Mouse (Mus musculus): Measurements from ENCODE around the gene Upk2.
"Not testable (repeated sequence)": the region's sequence is repeated elsewhere in the genome, so short reads cannot be mapped to it uniquely, and the experiment has no call there.

Gene Upk2

DNA sequence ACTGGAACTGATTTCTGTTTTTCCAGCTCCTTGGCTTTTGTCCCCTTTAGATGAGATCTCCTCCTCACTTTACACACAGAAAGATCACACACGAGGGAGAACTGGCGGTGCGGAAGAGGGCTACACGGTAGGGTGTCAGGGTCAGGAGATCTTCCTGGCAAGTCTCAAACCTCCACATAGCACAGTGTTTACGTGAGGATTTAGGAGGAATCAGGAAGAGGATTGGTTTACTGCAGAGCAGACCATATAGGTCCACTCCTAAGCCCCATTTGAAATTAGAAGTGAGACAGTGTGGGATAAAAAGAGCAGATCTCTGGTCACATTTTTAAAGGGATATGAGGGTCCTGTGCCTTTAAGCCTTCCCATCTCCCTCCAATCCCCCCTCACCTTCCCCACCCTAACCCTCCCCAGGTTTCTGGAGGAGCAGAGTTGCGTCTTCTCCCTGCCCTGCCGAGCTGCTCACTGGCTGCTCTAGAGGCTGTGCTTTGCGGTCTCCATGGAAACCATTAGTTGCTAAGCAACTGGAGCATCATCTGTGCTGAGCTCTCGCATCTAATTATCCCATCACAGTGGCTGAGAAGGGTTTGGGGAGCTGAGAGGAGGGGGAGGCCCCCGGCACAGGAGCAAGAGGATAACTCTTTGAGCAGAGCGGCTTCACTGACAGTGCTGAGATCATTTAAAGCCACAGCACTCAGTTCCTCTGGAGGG lies 2.4 kb upstream of the Upk2 start:
- peak; percentile 37 for DNase-seq

DNA sequence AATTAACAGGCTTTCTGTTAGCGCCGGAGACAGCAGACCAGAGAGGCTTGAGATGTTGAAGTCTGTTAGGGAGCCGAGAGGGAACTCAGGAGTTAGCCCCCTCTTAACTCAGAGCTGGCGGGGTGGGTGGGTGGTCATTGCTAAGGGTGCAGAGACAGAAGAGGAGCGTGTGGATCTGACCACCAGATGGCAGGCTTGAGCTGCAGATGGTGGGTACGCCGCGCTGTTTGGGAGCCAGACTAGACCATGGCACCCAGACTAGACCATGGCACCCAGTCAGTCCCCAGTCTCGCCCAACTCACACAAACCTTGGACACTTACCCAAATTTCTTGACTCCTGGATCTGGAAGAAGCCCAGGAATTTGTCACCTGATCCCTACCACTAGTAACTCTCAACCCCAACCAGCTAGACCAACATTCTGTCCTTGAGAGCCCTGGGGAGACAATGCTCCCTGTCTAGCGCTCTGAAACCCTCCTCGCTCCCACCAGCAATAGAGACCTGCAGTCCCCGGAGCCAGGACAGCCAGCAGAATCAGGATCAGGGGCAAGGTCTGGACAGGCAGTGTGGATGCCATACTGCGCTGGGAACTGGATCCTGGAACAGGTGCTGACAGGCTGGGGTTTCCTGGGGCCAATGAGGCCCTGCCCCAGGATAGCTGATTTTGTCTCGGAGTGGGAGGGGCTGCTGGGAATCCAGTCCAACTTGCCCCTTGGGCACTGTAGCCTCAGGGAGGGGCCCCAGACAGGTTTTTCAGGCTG lies 465 bp downstream of the Upk2 start:
- peak; percentile 70 for DNase-seq

DNA sequence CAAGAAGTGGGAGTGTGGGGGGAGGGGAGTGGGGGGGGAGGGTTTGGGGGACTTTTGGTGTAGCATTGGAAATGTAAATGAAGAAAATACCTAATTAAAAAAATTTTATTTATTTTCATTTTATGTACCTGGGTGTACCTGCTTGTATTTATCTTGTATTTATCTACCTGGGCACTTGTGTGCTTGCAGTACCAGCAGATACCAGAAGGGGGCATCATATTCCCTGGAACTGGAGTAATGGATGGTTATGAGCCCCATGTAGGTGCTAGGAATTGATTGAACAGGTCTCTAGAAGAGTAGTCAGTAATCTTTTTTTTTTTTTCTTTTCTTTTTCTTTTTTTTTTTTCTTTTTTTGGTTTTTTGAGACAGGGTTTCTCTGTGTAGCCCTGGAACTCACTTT lies 4.4 kb downstream of the Upk2 start:
- DNase-seq: no peak

GRCm38 (mm10) chr9:44444402-44445025 lies 10.3 kb downstream of the Upk2 start:
- DNase-seq: not testable (repeated sequence)

- no peak for DNase-seq
Measured at GRCm38 (mm10) chr9:44440961-44441360, 13.8 kb downstream of the Upk2 start, which contains the start of gene Foxr1. Gene Foxr1, minus strand, starts transcription at chr9:44441136.

DNA sequence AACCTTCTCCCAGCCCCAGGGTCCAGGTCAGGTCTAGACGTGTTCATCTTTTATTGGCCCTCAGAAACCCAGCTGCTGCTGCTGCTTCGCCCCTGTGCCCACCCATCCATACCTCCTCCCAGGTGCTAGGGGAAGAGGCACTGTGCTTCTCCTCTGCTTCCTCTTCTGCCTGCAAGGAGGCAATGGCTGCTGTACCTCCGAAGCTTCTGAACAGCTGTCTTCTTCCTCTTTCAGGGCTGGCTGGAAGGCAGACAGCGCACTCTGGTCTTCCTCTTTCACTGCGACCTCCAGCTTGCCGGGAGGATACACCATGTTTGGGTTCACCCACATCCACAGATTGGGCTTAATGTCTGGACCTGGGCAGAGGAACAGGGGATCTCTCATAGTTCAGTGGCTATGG lies 19.0 kb downstream of the Upk2 start:
- DNase-seq: no peak

GRCm38 (mm10) chr9:44432577-44433185 lies 22.1 kb downstream of the Upk2 start:
- no peak for DNase-seq

GRCm38 (mm10) chr9:44423576-44423975 lies 31.2 kb downstream of the Upk2 start:
- DNase-seq: no peak

DNA sequence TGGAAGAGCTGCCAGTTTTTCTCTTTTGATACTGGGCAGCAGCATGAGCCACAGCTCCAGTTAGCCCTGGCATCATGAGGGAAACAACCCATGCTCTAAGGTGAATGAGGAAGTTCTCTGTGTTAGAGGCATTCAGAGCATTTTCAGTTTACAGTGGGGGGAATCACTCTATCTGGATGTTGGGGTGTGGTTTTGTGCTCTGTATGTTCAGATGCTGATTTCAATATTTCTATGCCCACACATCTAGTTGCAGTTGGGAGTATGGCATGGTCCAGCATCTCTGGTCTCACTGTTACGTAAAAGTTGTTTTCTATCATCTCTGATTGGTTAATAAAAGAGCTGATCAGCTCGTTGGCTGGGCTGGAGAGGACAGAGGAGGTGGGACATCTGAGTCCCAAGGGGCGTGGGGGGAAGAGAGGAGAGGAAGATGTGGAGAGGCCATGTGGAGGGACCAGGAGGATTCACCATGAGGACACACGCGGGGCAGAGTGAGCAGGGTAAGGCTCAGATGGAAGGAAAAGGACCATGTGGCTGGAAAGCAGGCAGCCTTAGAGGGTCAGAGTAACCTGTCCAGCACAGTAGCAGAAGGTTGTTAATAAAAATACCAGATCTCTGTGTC lies 34.4 kb downstream of the Upk2 start:
- DNase-seq: no peak

DNA sequence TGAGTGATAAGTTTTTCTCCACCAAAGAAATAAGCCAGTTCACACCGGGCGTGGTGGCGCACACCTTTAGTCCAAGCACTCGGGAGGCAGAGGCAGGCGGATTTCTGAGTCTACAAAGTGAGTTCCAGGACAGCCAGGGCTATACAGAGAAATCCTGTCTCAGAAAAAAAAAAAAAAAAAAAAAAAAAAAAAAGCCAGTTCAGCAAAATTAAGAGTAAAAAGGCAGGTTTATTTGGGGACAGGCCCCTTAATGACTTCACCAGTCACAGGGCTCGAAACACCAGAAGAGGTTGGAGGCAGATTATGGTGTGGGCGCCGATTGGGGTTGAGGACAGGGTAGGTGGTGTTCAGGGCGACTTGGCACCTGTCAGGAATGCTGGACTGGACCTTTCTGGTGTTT lies 35.0 kb downstream of the Upk2 start:
- peak; percentile 33 for DNase-seq

GRCm38 (mm10) chr9:44418519-44419385 lies 36.0 kb downstream of the Upk2 start, which contains the start of gene Ccdc84:
Gene Ccdc84, minus strand, starts transcription at chr9:44418569.
- peak; percentile 49 for DNase-seq

GRCm38 (mm10) chr9:44417892-44418363 lies 36.8 kb downstream of the Upk2 start:
- DNase-seq: peak; percentile 93

DNA sequence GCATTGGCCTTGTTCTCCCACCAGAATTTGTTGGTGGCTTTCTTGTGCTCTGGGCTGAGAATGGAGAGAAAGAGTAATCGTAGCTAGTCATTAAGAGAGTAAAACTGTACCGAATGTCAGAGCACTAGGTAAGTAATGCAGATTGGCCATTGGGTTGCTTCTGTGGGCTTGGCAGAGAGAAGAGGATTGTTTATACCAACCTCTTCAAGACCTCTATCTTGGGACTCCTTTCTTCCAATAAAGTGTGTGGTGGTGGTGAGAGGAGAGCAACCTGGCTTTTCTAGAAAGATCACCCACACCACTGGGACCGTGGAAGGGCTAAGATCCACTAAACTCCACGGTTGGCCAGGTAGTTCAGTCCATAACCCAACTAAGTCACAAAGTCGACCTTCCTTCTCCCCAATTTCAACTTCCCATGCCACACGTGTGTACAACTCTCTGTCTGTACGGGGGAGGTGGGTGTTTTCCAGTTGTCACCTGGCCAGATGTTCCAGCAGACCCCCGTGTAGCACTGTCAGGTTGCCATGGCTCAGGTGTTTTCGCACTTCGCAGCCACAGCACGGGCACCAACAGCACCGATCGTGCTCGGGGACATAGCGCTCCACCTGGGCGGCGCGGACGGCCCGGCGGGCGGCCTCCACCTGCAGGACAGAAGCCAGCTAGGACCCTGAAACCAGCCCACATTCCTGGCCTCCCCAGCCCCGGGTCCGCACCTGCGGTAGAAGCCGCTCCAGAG lies 37.5 kb downstream of the Upk2 start:
- no peak for DNase-seq

DNA sequence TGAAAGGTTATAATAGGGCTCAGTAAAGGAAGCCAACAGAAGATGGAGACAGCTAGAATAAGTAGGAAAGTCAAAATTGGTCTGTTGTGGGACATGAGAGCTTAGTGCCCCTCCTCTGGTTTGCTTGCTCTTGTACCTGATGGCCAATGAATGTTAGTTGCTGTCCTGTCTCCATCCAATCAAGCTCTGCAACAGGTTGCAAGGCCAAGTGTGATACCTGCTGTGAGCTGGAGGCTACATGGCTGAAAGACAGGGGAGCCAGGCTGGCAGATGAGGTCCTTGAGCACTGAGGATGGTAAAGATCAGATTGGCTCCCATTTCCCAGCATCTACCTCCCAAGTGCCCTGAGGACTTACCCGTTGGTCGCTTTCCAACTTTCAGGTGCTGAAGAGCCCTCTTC lies 42.0 kb downstream of the Upk2 start:
- peak; percentile 36 for DNase-seq

DNA sequence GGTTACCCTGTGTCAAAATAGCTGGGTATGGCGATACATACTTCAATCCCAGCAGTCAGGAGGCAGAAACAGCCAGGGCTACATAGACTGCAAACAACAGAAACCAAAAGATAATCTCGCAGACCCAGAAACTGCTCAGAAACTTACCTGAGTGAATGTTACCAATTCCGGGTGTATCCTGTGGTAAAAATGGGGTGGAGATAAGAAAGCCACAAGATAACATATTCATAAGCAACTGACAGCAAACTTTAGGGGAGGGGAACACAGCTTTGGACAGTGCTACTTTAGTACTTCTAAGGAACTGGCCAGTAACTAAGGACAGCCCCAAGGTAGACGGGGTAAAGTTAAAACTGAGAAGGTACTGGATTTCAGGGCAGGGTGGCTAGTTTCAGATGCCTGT lies 42.5 kb downstream of the Upk2 start:
- no peak for DNase-seq

DNA sequence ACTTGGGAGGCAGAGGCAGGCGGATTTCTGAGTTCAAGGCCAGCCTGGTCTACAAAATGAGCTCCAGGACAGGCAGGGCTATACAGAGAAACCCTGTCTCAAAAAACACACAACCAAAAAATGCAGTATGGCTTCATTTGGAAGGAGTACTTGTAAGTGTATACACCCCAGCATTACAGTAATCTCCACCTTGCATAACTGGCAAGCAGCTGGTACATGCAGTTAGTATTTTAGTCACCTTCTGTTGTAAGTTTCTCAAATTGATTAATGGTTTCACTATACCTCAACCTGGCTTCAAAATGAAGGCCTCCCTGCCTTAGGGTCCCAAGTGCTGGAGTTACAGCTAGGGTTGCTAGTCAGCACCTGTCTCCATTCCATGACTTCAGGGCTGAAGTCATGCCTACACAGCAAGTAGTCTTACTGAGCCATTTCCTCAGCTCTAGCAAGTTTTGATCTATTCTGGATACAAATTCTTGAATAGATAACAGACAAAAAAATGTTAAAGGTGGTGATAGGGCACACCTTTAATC lies 43.1 kb downstream of the Upk2 start:
- DNase-seq: no peak

GRCm38 (mm10) chr9:44410647-44411336 lies 44.0 kb downstream of the Upk2 start:
- peak; percentile 27 for DNase-seq

- DNase-seq: not testable (repeated sequence)
Measured at GRCm38 (mm10) chr9:44408693-44409092, 46.1 kb downstream of the Upk2 start.

GRCm38 (mm10) chr9:44407752-44408097 lies 47.1 kb downstream of the Upk2 start:
- DNase-seq: no peak

Measured in cerebellum, adult 11-12 months (tissue).